Mouse (Mus musculus) erythroblast, embryonic 14.5 days (primary cell): ENCODE data around the gene Nutm1.

Source experiments
- GATA1 ChIP-seq: IDR thresholded peaks from 2 replicates; pipeline ENCODE4 v1.6.1; 2012; ENCODE audit warnings: low read length, inconsistent platforms, mixed read lengths
- TAL1 ChIP-seq: IDR thresholded peaks from 3 replicates; pipeline ENCODE4 v1.6.1; 2012; ENCODE audit warnings: low read length, inconsistent platforms, mixed read lengths

- TF ChIP-seq GATA1 (no peak), TAL1 (no peak)
These were observed 25.9 kb upstream of the Nutm1 start for GRCm38 (mm10) chr2:112285031-112285390.
